Mouse (Mus musculus) CD4-positive naive resting alpha-beta T cell, adult 76 days (primary cell): Measurements from ENCODE around the gene Tmsb10. TPM values are rescaled to one million over a fixed set of nuclear protein-coding genes. Genes with fewer than 3 reads are reported as not detected.

Experiments used
- total RNA-seq: library from RNA; stranded (reverse); gene quantifications from one replicate; pipeline ENCODE4 v1.2.4, GENCODE M21; 2023

Gene Tmsb10
- total RNA-seq, result 4,007 TPM

GRCm38 (mm10) chr6:72958662-72959071 lies at the start of gene Tmsb10:
Gene Tmsb10, minus strand, starts transcription at chr6:72958748.

Other genes with a start within 250 kb of the Tmsb10 start
- 1.8 TPM for gene Tcf7l1, start 169.5 kb downstream of the Tmsb10 start, total RNA-seq
- 54.8 TPM for gene Kcmf1, start 58.8 kb downstream of the Tmsb10 start, total RNA-seq